Mouse (Mus musculus) embryonic fibroblast, embryonic 13.5 days (primary cell): Measurements from ENCODE around the gene 4930452B06Rik.

Experiments used
- CTCF ChIP-seq: IDR thresholded peaks from 2 replicates; pipeline ENCODE4 v1.5.1; 2011; ENCODE audit warnings: mild to moderate bottlenecking, control low read depth, low read length, moderate library complexity, borderline replicate concordance; ENCODE audit not compliant: insufficient read depth
- POLR2A ChIP-seq: IDR thresholded peaks from 2 replicates; pipeline ENCODE4 v1.6.1; 2011; ENCODE audit warnings: low read depth, mild to moderate bottlenecking, control low read depth, low read length, moderate library complexity

GRCm38 (mm10) chr14:8395690-8396287 is 270.3 kb downstream of the 4930452B06Rik start:
- TF ChIP-seq POLR2A (no peak), CTCF (no peak)
